Mouse (Mus musculus): ENCODE measurements around the gene Sorl1. TPM values are rescaled to one million over a fixed set of nuclear protein-coding genes. Genes with fewer than 3 reads are reported as not detected.

Gene Sorl1
- polyA plus RNA-seq, 1 experiment from 2014 or later, result 19.8 TPM

DNA sequence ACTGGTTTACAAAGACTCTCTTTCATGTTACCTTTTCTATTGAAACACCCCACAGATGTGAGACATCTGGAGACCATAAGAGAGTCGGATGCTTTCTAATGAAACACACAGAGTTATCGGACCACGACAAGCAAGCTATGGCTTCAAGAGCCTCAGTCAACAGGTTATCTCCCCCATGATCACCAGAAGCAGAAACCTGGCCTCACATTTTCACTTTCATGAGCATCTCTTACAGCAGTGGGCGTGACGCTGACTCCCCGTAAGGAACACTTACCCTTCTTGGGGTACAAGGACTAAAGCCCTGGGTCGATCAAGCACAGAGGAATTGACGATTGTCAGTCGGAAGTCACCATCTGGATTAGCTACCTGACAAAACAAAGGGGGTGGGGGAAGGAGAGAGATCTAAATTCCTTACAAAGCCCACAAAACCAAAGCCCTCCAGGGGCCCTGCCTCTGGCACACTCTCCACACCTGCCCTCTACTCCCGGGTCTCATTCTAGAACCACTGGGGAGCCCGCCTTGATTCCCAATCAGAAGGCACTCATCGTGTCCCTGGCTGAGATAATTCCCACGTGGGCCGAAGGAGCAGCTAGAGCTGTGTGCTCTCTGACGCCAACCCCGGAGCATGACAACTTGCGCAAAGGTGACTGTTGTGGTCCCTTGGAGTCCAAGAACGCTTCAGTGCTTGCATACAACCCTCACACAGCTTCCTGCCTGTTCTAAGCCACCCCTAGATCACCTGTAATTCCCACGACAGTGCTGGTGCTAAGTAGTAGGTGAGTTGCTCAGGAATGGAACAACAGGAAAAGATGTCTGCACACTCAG lies 90.6 kb downstream of the Sorl1 start:
- Histone ChIP-seq H3K9me3 (ENCODE audit: low read depth, low read length) (no peaks in the 10 kb centered on the region), H3K4me3 (ENCODE audit: low read depth, low read length) (no peak overlapping the region), H3K27me3 (ENCODE audit: insufficient read depth, low read length) (no peaks in the 10 kb centered on the region), H3K9ac (no peak overlapping the region), H3K4me1 (ENCODE audit: insufficient read depth) (no peaks in the 10 kb centered on the region), H3K27ac (ENCODE audit: low read depth) (no peak overlapping the region), H3K36me3 (ENCODE audit: insufficient read depth) (0 out of 2 replicates have a peak, but pooled peaks cover 3% of the 10 kb centered on the region), H3K4me2 (no peak overlapping the region)
- TF ChIP-seq CTCF (IDR thresholded peaks at IDR 0.05; ENCODE audit: low read depth), result no peak
- DNase-seq (no peak), ATAC-seq (ENCODE audit: insufficient read depth) (no peak)
- 65% methylated on average over 19 of the region's 19 CpGs for WGBS

DNA sequence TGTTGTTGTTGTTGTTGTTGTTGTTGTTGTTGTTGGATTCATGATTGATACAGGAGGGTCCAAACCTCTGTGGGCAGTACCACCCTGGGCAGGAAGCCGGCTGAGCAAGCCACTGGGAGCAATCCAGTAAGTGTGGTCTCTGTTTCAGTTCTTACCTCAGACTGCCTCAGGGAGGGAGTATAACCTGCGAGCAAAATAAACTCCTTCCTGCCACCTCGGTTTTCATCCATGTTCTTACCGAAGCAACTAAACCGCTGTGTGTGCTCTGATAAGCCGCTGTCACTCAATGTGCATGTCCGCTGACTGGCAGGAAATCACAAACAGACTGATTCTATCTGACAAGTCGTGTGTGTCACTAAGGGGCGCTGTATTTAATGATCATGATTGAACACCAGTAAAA lies 91.7 kb downstream of the Sorl1 start:
- ATAC-seq (ENCODE audit: insufficient read depth), result no peak
- H3K4me2 ChIP-seq, result no peak overlapping the region
- no peaks in the 10 kb centered on the region for H3K4me1 ChIP-seq (ENCODE audit: insufficient read depth)
- no peak overlapping the region for H3K9ac ChIP-seq
- TF ChIP-seq CTCF (IDR thresholded peaks at IDR 0.05; ENCODE audit: low read depth), result no peak
- DNase-seq, result no peak
- 56% methylated on average over 9 of the region's 9 CpGs for WGBS
- H3K27me3 ChIP-seq (ENCODE audit: insufficient read depth, low read length), result no peaks in the 10 kb centered on the region
- H3K9me3 ChIP-seq (ENCODE audit: low read depth, low read length), result no peaks in the 10 kb centered on the region
- no peak overlapping the region for H3K4me3 ChIP-seq (ENCODE audit: low read depth, low read length)
- H3K27ac ChIP-seq (ENCODE audit: low read depth), result no peak overlapping the region
- H3K36me3 ChIP-seq (ENCODE audit: insufficient read depth), result 0 out of 2 replicates have a peak, but pooled peaks cover 3% of the 10 kb centered on the region

GRCm38 (mm10) chr9:42028807-42029206 lies 95.3 kb downstream of the Sorl1 start:
- TF ChIP-seq CTCF (IDR thresholded peaks at IDR 0.05; ENCODE audit: low read depth), result no peak
- no peaks in the 10 kb centered on the region for H3K36me3 ChIP-seq (ENCODE audit: insufficient read depth)
- H3K27me3 ChIP-seq (ENCODE audit: insufficient read depth, low read length), result no peaks in the 10 kb centered on the region
- no peaks in the 10 kb centered on the region for H3K4me1 ChIP-seq (ENCODE audit: insufficient read depth)
- H3K4me3 ChIP-seq (ENCODE audit: low read depth, low read length), result no peak overlapping the region
- 61% methylated on average over 4 of the region's 4 CpGs for WGBS
- no peaks in the 10 kb centered on the region for H3K9me3 ChIP-seq (ENCODE audit: low read depth, low read length)
- no peak overlapping the region for H3K4me2 ChIP-seq
- ATAC-seq (ENCODE audit: insufficient read depth), result no peak
- H3K9ac ChIP-seq, result no peak overlapping the region
- no peak for DNase-seq
- H3K27ac ChIP-seq (ENCODE audit: low read depth), result no peak overlapping the region

DNA sequence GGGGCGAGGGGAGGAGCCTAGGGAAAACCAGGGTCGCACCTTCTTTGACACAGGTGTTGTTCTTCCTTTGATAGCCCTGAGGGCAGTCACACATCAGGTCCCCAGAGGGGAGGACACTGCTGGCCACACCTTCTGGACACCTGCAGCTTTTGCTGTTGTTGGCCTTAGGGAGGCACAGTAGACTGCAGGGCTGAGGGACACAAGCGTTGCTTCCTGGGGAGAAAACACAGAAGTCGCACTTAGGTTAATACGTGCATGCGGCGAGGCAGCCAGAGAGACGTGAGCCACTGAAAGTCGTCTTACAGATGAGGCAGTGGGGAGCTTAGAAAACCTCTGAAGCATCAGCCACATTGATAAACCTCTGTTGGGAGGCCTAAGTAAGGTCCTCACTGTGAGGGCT lies 99.8 kb downstream of the Sorl1 start:
- H3K36me3 ChIP-seq (ENCODE audit: insufficient read depth), result 0 out of 2 replicates have a peak, but pooled peaks cover 3% of the 10 kb centered on the region
- 0 out of 2 replicates have a peak, but pooled peaks cover 5% of the 10 kb centered on the region for H3K4me1 ChIP-seq (ENCODE audit: insufficient read depth)
- no peak for TF ChIP-seq CTCF (IDR thresholded peaks at IDR 0.05; ENCODE audit: low read depth)
- ATAC-seq (ENCODE audit: insufficient read depth) (no peak), DNase-seq (no peak)
- H3K9ac ChIP-seq, result no peak overlapping the region
- H3K27me3 ChIP-seq (ENCODE audit: insufficient read depth, low read length), result no peaks in the 10 kb centered on the region
- no peak overlapping the region for H3K4me2 ChIP-seq
- no peak overlapping the region for H3K4me3 ChIP-seq (ENCODE audit: low read depth, low read length)
- 62% methylated on average over 9 of the region's 9 CpGs for WGBS
- H3K27ac ChIP-seq (ENCODE audit: low read depth), result peak overlapping the region; percentile 83
- H3K9me3 ChIP-seq (ENCODE audit: low read depth, low read length), result no peaks in the 10 kb centered on the region

DNA sequence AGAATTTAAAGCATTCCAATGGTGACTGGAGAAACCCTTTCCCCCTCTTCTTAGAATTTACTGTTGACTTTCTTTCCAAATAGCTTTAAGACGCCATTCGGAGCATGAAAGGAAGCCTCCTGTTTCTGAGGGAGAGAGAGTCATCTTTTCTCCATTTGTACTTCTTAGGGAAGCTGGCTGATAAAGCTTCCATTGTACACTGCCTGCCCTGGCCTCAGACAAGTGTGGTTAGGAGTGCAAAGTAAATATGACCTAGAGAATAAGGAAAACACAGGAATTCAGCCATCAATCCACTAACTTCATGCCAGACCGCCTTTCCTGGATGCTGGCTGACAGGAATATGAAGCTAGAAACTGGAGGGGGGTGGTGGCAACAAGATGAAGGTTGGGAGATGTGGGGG lies 100.7 kb downstream of the Sorl1 start:
- Histone ChIP-seq H3K27ac (ENCODE audit: low read depth) (peak overlapping the region; percentile 83), H3K9ac (no peak overlapping the region), H3K4me3 (ENCODE audit: low read depth, low read length) (no peak overlapping the region), H3K4me2 (no peak overlapping the region), H3K9me3 (ENCODE audit: low read depth, low read length) (no peaks in the 10 kb centered on the region), H3K36me3 (ENCODE audit: insufficient read depth) (0 out of 2 replicates have a peak, but pooled peaks cover 3% of the 10 kb centered on the region), H3K27me3 (ENCODE audit: insufficient read depth, low read length) (no peaks in the 10 kb centered on the region), H3K4me1 (ENCODE audit: insufficient read depth) (0 out of 2 replicates have a peak, but pooled peaks cover 5% of the 10 kb centered on the region)
- no peak for TF ChIP-seq CTCF (IDR thresholded peaks at IDR 0.05; ENCODE audit: low read depth)
- peak; percentile 68 for ATAC-seq (ENCODE audit: insufficient read depth)
- 39% methylated on average over 3 of the region's 3 CpGs for WGBS
- DNase-seq, result peak; percentile 41

- TF ChIP-seq CTCF (IDR thresholded peaks at IDR 0.05; ENCODE audit: low read depth), result no peak
- Histone ChIP-seq H3K4me1 (ENCODE audit: insufficient read depth) (0 out of 2 replicates have a peak, but pooled peaks cover 5% of the 10 kb centered on the region), H3K4me3 (ENCODE audit: low read depth, low read length) (no peak overlapping the region), H3K27ac (ENCODE audit: low read depth) (peak overlapping the region; percentile 70; the same call in 1 of the 2 replicates), H3K36me3 (ENCODE audit: insufficient read depth) (0 out of 2 replicates have a peak, but pooled peaks cover 3% of the 10 kb centered on the region), H3K9ac (no peak overlapping the region), H3K9me3 (ENCODE audit: low read depth, low read length) (no peaks in the 10 kb centered on the region), H3K27me3 (ENCODE audit: insufficient read depth, low read length) (no peaks in the 10 kb centered on the region), H3K4me2 (no peak overlapping the region)
- no peak for ATAC-seq (ENCODE audit: insufficient read depth)
- DNase-seq, result no peak
- WGBS, result 80% methylated on average over 12 of the region's 12 CpGs
Measured at GRCm38 (mm10) chr9:42022318-42022717, 101.8 kb downstream of the Sorl1 start.

DNA sequence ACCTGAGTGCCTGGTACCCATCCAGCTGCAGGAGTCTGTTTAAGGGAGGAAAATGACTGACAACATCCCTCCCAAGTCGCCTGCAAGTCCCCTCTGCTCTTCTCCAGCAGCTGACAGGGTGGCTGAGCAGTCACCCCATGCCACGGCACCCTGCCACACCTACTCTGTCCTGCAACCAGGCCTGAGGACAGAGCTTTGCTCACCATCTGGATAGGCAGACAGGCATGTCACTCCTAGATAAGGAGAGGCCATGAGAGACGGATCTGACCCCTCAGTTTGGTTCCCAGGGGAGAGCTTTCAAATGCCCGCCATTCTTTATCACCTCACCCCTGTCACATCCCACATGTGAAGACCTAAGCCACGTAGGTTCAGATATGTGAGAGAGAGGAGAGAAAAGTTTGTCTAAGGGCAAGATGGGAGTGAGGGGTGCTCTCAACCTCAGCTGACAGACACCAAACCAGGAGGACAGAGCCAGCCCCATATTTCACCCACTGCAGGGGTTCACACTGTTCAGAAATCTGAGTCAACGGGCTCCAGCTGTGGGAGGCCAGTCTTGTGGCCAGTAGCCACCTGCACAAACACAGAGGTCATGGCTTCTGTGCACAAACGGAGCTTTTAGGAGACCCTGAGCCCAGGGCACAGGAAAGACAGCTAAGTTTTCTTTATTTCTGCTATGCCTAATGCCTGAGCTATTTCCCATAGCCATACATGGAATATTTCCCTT lies 104.6 kb downstream of the Sorl1 start:
- 0 out of 2 replicates have a peak, but pooled peaks cover 5% of the 10 kb centered on the region for H3K4me1 ChIP-seq (ENCODE audit: insufficient read depth)
- no peaks in the 10 kb centered on the region for H3K27me3 ChIP-seq (ENCODE audit: insufficient read depth, low read length)
- TF ChIP-seq CTCF (IDR thresholded peaks at IDR 0.05; ENCODE audit: low read depth), result no peak
- ATAC-seq (ENCODE audit: insufficient read depth) (no peak), DNase-seq (no peak)
- H3K27ac ChIP-seq (ENCODE audit: low read depth), result no peak overlapping the region
- H3K4me2 ChIP-seq, result no peak overlapping the region
- no peak overlapping the region for H3K4me3 ChIP-seq (ENCODE audit: low read depth, low read length)
- no peak overlapping the region for H3K9ac ChIP-seq
- 0 out of 2 replicates have a peak, but pooled peaks cover 9% of the 10 kb centered on the region for H3K36me3 ChIP-seq (ENCODE audit: insufficient read depth)
- H3K9me3 ChIP-seq (ENCODE audit: low read depth, low read length), result 0 out of 2 replicates have a peak, but pooled peaks cover 4% of the 10 kb centered on the region
- 17% methylated on average over 7 of the region's 7 CpGs for WGBS

All from lung, embryonic 14.5 days (tissue).